Mouse (Mus musculus) spleen, postnatal 0 days (tissue): ENCODE measurements around the gene Raf1. TPM values are rescaled to one million over a fixed set of nuclear protein-coding genes. Genes with fewer than 3 reads are reported as not detected.

Experiments used
- polyA plus RNA-seq: library from polyadenylated mRNA; unstranded; fragments of >200 nt; fragmentation: Nextera tagmentation; extraction: Ambion mirVana; gene quantifications from 2 replicates; pipeline ENCODE4 v1.2.1, GENCODE M21; 2015

The Raf1 gene
- 48.9 and 50.0 TPM in 2 replicates for polyA plus RNA-seq

DNA sequence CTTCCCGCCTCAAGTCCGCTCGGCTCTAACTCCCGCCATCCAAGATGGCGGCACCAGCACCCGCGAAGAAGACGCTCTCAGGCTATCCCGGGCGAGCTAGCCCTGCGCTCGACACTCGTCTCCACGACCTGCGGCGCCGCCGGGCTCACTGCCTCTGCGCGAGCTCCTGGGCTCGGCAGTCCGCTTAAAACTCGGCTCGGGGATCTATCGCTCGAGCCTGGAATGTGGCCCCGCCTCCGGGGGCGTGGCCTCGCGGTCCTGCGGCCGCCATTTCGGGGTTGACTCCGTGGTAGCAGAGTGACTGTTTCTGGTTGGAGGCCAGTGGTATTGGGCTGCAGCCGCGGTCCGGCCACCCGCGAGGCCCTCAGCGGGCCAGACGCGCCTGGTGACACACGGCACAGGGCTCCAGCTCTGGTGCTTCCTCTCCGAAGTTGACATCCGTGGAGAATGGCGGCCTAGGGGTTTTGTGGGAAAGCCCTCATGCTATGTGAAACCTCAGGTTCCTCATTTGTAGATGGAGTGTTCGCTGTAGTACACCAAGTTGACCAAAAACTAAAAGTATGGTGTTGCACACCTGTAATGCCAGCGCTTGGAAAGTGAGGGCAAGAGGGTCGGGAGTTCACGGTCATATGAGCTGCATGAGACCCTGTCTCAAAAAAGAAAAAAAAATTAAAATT is at the start of gene Raf1:
TSS of gene Raf1 (minus strand) at position 184 of the 677 bp plus-strand sequence.

GRCm38 (mm10) chr6:115601715-115602523 is 74.5 kb downstream of the Raf1 start, which contains the start of gene Mkrn2:
Gene Mkrn2 (plus strand): TSS chr6:115601902.

DNA sequence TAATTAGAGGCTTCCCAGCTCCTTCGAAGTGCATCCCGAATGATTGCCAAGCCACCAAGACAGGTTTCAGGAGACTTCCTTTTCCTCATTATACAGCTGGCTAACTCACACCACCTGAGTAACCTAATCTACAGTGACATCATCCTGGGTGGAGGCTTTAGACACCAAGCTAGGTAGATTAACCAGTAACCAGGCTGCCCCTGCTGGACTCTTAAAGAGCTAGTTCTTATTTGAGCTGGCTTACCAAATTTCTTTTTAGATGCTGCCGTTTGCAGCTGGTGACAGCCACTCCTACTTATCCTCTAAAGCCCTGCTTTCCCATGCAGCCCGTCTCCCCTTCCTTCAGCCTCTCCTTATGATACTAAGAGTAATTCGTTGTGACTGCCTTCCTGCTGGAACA is 84.0 kb downstream of the Raf1 start, which contains the start of gene Mkrn2os:
TSS of gene Mkrn2os (minus strand) at position 119 of the 400 bp plus-strand sequence.

Other genes starting within 250 kb of the Raf1 start
- gene Tsen2, start 132.0 kb downstream of the Raf1 start, polyA plus RNA-seq, result 11.1 and 12.9 TPM in 2 replicates
- gene Mkrn2os, start 84.1 kb downstream of the Raf1 start, polyA plus RNA-seq, result 0.05 TPM in 1 of 2 replicates, not detected in the other
- gene Mkrn2, start 74.7 kb downstream of the Raf1 start, polyA plus RNA-seq, result 12.3 and 13.0 TPM in 2 replicates
- 32.7 and 35.0 TPM in 2 replicates for gene Tmem40, start 85.8 kb upstream of the Raf1 start, polyA plus RNA-seq
- gene Cand2, start 97.9 kb upstream of the Raf1 start, polyA plus RNA-seq, result 2.1 and 2.8 TPM in 2 replicates
- 2,197 and 2,236 TPM in 2 replicates for gene Rpl32, start 132.1 kb upstream of the Raf1 start, polyA plus RNA-seq
- 0.13 and 0.18 TPM in 2 replicates for gene Efcab12, start 161.8 kb upstream of the Raf1 start, polyA plus RNA-seq
- gene Mbd4, start 176.7 kb upstream of the Raf1 start, polyA plus RNA-seq, result 12.2 and 14.4 TPM in 2 replicates
- 3.8 and 4.0 TPM in 2 replicates for gene Ift122, start 176.8 kb upstream of the Raf1 start, polyA plus RNA-seq